Mouse (Mus musculus): ENCODE measurements around the gene Cacna1h. TPM values are rescaled to one million over a fixed set of nuclear protein-coding genes. Genes with fewer than 3 reads are reported as not detected.

Cacna1h gene
- total RNA-seq, 2 experiments from 2014 or later = 91.0 to 119 TPM

- no peak for DNase-seq (ENCODE audit: extremely low spot score in 1 of 2, low spot score in 1 of 2)
Observed at GRCm38 (mm10) chr17:25410180-25410579, 23.4 kb downstream of the Cacna1h start.

GRCm38 (mm10) chr17:25409621-25410020 is 24.0 kb downstream of the Cacna1h start:
- no peak for DNase-seq (ENCODE audit: extremely low spot score in 1 of 2, low spot score in 1 of 2)

GRCm38 (mm10) chr17:25408302-25408999 is 25.1 kb downstream of the Cacna1h start:
- DNase-seq (ENCODE audit: extremely low spot score in 1 of 2, low spot score in 1 of 2) = no peak

- no peak for DNase-seq (ENCODE audit: extremely low spot score in 1 of 2, low spot score in 1 of 2)
Observed at GRCm38 (mm10) chr17:25407352-25407751, 26.2 kb downstream of the Cacna1h start.

GRCm38 (mm10) chr17:25406011-25406441 is 27.6 kb downstream of the Cacna1h start:
- peak in 1 of 2 experiments; percentile 55 for DNase-seq (ENCODE audit: extremely low spot score in 1 of 2, low spot score in 1 of 2)

GRCm38 (mm10) chr17:25405224-25405895 is 28.2 kb downstream of the Cacna1h start:
- DNase-seq (ENCODE audit: extremely low spot score in 1 of 2, low spot score in 1 of 2) = no peak

- DNase-seq (ENCODE audit: extremely low spot score in 1 of 2, low spot score in 1 of 2) = no peak
Observed at GRCm38 (mm10) chr17:25404190-25404589, 29.4 kb downstream of the Cacna1h start.

GRCm38 (mm10) chr17:25402224-25402623 is 31.4 kb downstream of the Cacna1h start:
- DNase-seq (ENCODE audit: extremely low spot score in 1 of 2, low spot score in 1 of 2) = no peak

GRCm38 (mm10) chr17:25401491-25401890 is 32.1 kb downstream of the Cacna1h start:
- DNase-seq (ENCODE audit: extremely low spot score in 1 of 2, low spot score in 1 of 2) = no peak

- no peak for DNase-seq (ENCODE audit: extremely low spot score in 1 of 2, low spot score in 1 of 2)
Observed at GRCm38 (mm10) chr17:25400443-25400842, 33.1 kb downstream of the Cacna1h start.

- DNase-seq (ENCODE audit: extremely low spot score in 1 of 2, low spot score in 1 of 2) = no peak
Observed at GRCm38 (mm10) chr17:25398520-25398838, 35.1 kb downstream of the Cacna1h start.

- peak; percentile 83 to 95 for DNase-seq (ENCODE audit: extremely low spot score in 1 of 2, low spot score in 1 of 2)
Observed at GRCm38 (mm10) chr17:25397804-25398519, 35.6 kb downstream of the Cacna1h start.

- DNase-seq (ENCODE audit: extremely low spot score in 1 of 2, low spot score in 1 of 2) = no peak
Observed at GRCm38 (mm10) chr17:25394526-25394925, 39.1 kb downstream of the Cacna1h start.

GRCm38 (mm10) chr17:25374011-25374410 is 59.6 kb downstream of the Cacna1h start:
- DNase-seq (ENCODE audit: extremely low spot score in 1 of 2, low spot score in 1 of 2) = no peak

GRCm38 (mm10) chr17:25372491-25372890 is 61.1 kb downstream of the Cacna1h start:
- no peak for DNase-seq (ENCODE audit: extremely low spot score in 1 of 2, low spot score in 1 of 2)

GRCm38 (mm10) chr17:25368973-25369372 is 64.6 kb downstream of the Cacna1h start, which contains the start of gene Tpsg1:
Gene Tpsg1, plus strand, starts transcription at chr17:25369273.
- no peak for DNase-seq (ENCODE audit: extremely low spot score in 1 of 2, low spot score in 1 of 2)

GRCm38 (mm10) chr17:25366005-25366404 is 67.6 kb downstream of the Cacna1h start, which contains the start of gene Tpsb2:
Gene Tpsb2, plus strand, starts transcription at chr17:25366305.
- DNase-seq (ENCODE audit: extremely low spot score in 1 of 2, low spot score in 1 of 2) = no peak

GRCm38 (mm10) chr17:25363726-25364125 is 69.9 kb downstream of the Cacna1h start:
- peak in 1 of 2 experiments; percentile 74 for DNase-seq (ENCODE audit: extremely low spot score in 1 of 2, low spot score in 1 of 2)

- no peak for DNase-seq (ENCODE audit: extremely low spot score in 1 of 2, low spot score in 1 of 2)
Observed at GRCm38 (mm10) chr17:25361291-25361690, 72.3 kb downstream of the Cacna1h start.

- no peak for DNase-seq (ENCODE audit: extremely low spot score in 1 of 2, low spot score in 1 of 2)
Observed at GRCm38 (mm10) chr17:25345462-25345861, 88.1 kb downstream of the Cacna1h start, which contains the start of gene Tpsab1. Gene Tpsab1, minus strand, starts transcription at chr17:25345562.

GRCm38 (mm10) chr17:25341490-25341889 is 92.1 kb downstream of the Cacna1h start:
- DNase-seq (ENCODE audit: extremely low spot score in 1 of 2, low spot score in 1 of 2) = no peak
